Mouse (Mus musculus): ENCODE results near the gene Prrc2b. TPM values are rescaled to one million over a fixed set of nuclear protein-coding genes. Genes with fewer than 3 reads are reported as not detected.

Prrc2b gene
- polyA plus RNA-seq, 1 experiment: 75.5 TPM

- TF ChIP-seq CTCF (IDR thresholded peaks at IDR 0.05; ENCODE audit: borderline replicate concordance, insufficient read depth, low read length) (no peak), POLR2A (IDR thresholded peaks at IDR 0.05; ENCODE audit: low read depth, low read length) (no peak)
- Histone ChIP-seq H3K4me3 (ENCODE audit: insufficient read depth, low read length) (no peak overlapping the region), H3K4me1 (ENCODE audit: control insufficient read depth, insufficient read depth, low read length) (peaks cover 13% of the 10 kb centered on the region), H3K27ac (ENCODE audit: insufficient read depth, low read length) (no peak overlapping the region)
Observed at GRCm38 (mm10) chr2:32176848-32177247, 26.0 kb downstream of the Prrc2b start.

- H3K4me1 ChIP-seq (ENCODE audit: control insufficient read depth, insufficient read depth, low read length): peaks cover 13% of the 10 kb centered on the region
- TF ChIP-seq POLR2A (IDR thresholded peaks at IDR 0.05; ENCODE audit: low read depth, low read length) (no peak), CTCF (IDR thresholded peaks at IDR 0.05; ENCODE audit: borderline replicate concordance, insufficient read depth, low read length) (no peak)
Observed at GRCm38 (mm10) chr2:32177397-32178060, 26.6 kb downstream of the Prrc2b start.

GRCm38 (mm10) chr2:32179363-32179762 lies 28.5 kb downstream of the Prrc2b start:
- Histone ChIP-seq H3K27ac (ENCODE audit: insufficient read depth, low read length) (no peak overlapping the region), H3K4me3 (ENCODE audit: insufficient read depth, low read length) (no peak overlapping the region), H3K4me1 (ENCODE audit: control insufficient read depth, insufficient read depth, low read length) (peaks cover 8% of the 10 kb centered on the region; the same call in 1 of the 2 replicates)
- TF ChIP-seq POLR2A (IDR thresholded peaks at IDR 0.05; ENCODE audit: low read depth, low read length): no peak
- TF ChIP-seq CTCF (IDR thresholded peaks at IDR 0.05; ENCODE audit: borderline replicate concordance, insufficient read depth, low read length): no peak

More at GRCm38 (mm10) chr2:32177397-32178060, 26.6 kb downstream of the Prrc2b start:
- H3K4me3 ChIP-seq (ENCODE audit: insufficient read depth, low read length): no peak overlapping the region
- no peak overlapping the region for H3K27ac ChIP-seq (ENCODE audit: insufficient read depth, low read length)

GRCm38 (mm10) chr2:32180127-32180526 lies 29.2 kb downstream of the Prrc2b start:
- no peak overlapping the region for H3K27ac ChIP-seq (ENCODE audit: insufficient read depth, low read length)
- no peak overlapping the region for H3K4me3 ChIP-seq (ENCODE audit: insufficient read depth, low read length)
- TF ChIP-seq CTCF (IDR thresholded peaks at IDR 0.05; ENCODE audit: borderline replicate concordance, insufficient read depth, low read length) (no peak), POLR2A (IDR thresholded peaks at IDR 0.05; ENCODE audit: low read depth, low read length) (no peak)
- H3K4me1 ChIP-seq (ENCODE audit: control insufficient read depth, insufficient read depth, low read length): peaks cover 1% of the 10 kb centered on the region; the same call in 1 of the 2 replicates

GRCm38 (mm10) chr2:32181364-32181763 lies 30.5 kb downstream of the Prrc2b start:
- Histone ChIP-seq H3K4me1 (ENCODE audit: control insufficient read depth, insufficient read depth, low read length) (no peaks in the 10 kb centered on the region; the same call in 1 of the 2 replicates), H3K4me3 (ENCODE audit: insufficient read depth, low read length) (no peak overlapping the region), H3K27ac (ENCODE audit: insufficient read depth, low read length) (no peak overlapping the region)
- TF ChIP-seq POLR2A (IDR thresholded peaks at IDR 0.05; ENCODE audit: low read depth, low read length) (no peak), CTCF (IDR thresholded peaks at IDR 0.05; ENCODE audit: borderline replicate concordance, insufficient read depth, low read length) (no peak)

GRCm38 (mm10) chr2:32182119-32182518 lies 31.2 kb downstream of the Prrc2b start:
- H3K27ac ChIP-seq (ENCODE audit: insufficient read depth, low read length): no peak overlapping the region
- TF ChIP-seq POLR2A (IDR thresholded peaks at IDR 0.05; ENCODE audit: low read depth, low read length) (no peak), CTCF (IDR thresholded peaks at IDR 0.05; ENCODE audit: borderline replicate concordance, insufficient read depth, low read length) (no peak)
- H3K4me3 ChIP-seq (ENCODE audit: insufficient read depth, low read length): no peak overlapping the region
- H3K4me1 ChIP-seq (ENCODE audit: control insufficient read depth, insufficient read depth, low read length): no peaks in the 10 kb centered on the region; the same call in 1 of the 2 replicates

GRCm38 (mm10) chr2:32182676-32183296 lies 31.9 kb downstream of the Prrc2b start:
- no peaks in the 10 kb centered on the region; the same call in 1 of the 2 replicates for H3K4me1 ChIP-seq (ENCODE audit: control insufficient read depth, insufficient read depth, low read length)
- no peak overlapping the region for H3K4me3 ChIP-seq (ENCODE audit: insufficient read depth, low read length)
- no peak for TF ChIP-seq CTCF (IDR thresholded peaks at IDR 0.05; ENCODE audit: borderline replicate concordance, insufficient read depth, low read length)
- TF ChIP-seq POLR2A (IDR thresholded peaks at IDR 0.05; ENCODE audit: low read depth, low read length): no peak
- H3K27ac ChIP-seq (ENCODE audit: insufficient read depth, low read length): no peak overlapping the region

- Histone ChIP-seq H3K4me3 (ENCODE audit: insufficient read depth, low read length) (no peak overlapping the region), H3K27ac (ENCODE audit: insufficient read depth, low read length) (no peak overlapping the region), H3K4me1 (ENCODE audit: control insufficient read depth, insufficient read depth, low read length) (no peaks in the 10 kb centered on the region)
- TF ChIP-seq POLR2A (IDR thresholded peaks at IDR 0.05; ENCODE audit: low read depth, low read length): no peak
- no peak for TF ChIP-seq CTCF (IDR thresholded peaks at IDR 0.05; ENCODE audit: borderline replicate concordance, insufficient read depth, low read length)
Observed at GRCm38 (mm10) chr2:32187019-32187551, 36.2 kb downstream of the Prrc2b start.

- TF ChIP-seq CTCF (IDR thresholded peaks at IDR 0.05; ENCODE audit: borderline replicate concordance, insufficient read depth, low read length) (no peak), POLR2A (IDR thresholded peaks at IDR 0.05; ENCODE audit: low read depth, low read length) (no peak)
- H3K4me1 ChIP-seq (ENCODE audit: control insufficient read depth, insufficient read depth, low read length): no peaks in the 10 kb centered on the region
- H3K27ac ChIP-seq (ENCODE audit: insufficient read depth, low read length): no peak overlapping the region
- no peak overlapping the region for H3K4me3 ChIP-seq (ENCODE audit: insufficient read depth, low read length)
Observed at GRCm38 (mm10) chr2:32187649-32188048, 36.8 kb downstream of the Prrc2b start.

Measured in embryonic fibroblast, embryonic 13.5 days (primary cell).